Mouse (Mus musculus): Measurements from ENCODE around the gene Chgb. TPM values are rescaled to one million over a fixed set of nuclear protein-coding genes. Genes with fewer than 3 reads are reported as not detected.
A peak's percentile ranks its signal among the peaks of the same experiment; 100 is the strongest.

Gene Chgb
- polyA plus RNA-seq, 1 experiment, result 234 TPM

DNA sequence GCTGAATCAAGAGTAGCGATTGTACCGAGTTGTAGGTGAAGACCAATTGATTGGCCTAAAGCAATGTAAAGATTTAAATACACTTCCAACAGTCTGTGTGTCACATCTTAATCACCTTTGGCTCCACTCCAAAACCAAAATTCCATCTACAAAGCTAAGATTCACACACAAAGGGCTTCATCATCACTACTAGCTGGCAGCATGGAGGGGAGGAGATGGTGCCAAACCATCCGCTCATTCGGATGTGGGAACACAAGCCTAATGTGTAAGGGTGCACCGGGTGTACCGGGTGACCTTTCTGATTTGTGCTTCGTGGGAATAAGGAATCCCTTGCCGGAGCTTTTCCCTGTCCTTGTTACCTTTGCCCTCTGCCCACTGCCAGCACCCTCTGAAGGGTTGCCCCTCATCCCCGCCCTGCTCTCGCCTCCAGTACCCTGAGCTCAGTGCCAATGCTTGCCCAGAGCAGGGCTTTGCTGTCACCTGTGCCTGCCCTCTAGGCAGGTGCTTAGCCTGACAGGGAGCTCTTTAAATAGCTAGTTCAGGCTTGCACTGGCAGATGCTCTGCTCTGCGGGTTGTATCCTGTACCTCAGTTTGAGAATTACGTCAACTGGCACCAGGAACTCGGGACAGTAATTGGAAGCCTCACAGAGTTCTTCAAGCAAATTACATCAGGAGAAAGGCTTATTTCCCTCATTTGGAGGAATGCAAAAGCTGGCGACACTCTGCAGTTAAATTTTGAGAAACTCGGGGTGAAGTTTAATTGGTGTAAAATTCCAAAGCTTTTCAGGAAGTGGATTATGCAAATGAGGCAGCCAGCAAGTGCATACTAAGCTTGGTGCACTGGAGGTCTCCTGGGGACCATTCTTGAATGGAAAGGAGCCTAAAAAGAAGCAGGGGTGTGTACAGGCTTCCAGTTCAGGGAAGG is 29.7 kb upstream of the Chgb start:
- Histone ChIP-seq H3K4me3 (ENCODE audit: insufficient read depth, low read length) (no peak overlapping the region), H3K27ac (ENCODE audit: insufficient read depth, low read length) (peak overlapping the region; percentile 71)
- TF ChIP-seq POLR2A (IDR thresholded peaks at IDR 0.05; ENCODE audit: extremely low read depth, insufficient read depth, low read length) (no peak), CTCF (IDR thresholded peaks at IDR 0.05; ENCODE audit: extremely low read depth, insufficient read depth, low read length) (no peak)

DNA sequence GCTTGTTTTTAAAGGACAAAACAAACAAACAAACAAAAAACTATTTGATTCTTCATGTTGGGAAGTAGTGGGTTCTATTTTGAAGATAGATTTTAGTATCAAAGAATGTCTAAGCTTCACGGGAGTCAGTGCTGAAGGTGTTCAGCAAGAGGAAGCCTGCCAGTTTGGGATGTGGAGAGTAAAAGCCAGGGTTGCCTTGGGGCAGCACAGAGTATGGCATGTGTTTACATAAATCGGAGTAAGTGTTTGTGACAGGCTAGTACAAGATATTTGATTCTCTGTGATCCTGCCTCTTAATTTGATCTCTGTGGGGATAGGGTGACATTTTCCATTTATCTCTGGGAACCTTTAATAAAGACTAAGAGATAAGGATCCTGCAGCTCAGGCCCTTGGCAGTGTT is 28.7 kb upstream of the Chgb start:
- Histone ChIP-seq H3K27ac (ENCODE audit: insufficient read depth, low read length) (no peak overlapping the region), H3K4me1 (ENCODE audit: control insufficient read depth, insufficient read depth, low read length) (peaks cover 14% of the 10 kb centered on the region), H3K4me3 (ENCODE audit: insufficient read depth, low read length) (no peak overlapping the region)
- TF ChIP-seq POLR2A (IDR thresholded peaks at IDR 0.05; ENCODE audit: extremely low read depth, insufficient read depth, low read length) (no peak), CTCF (IDR thresholded peaks at IDR 0.05; ENCODE audit: extremely low read depth, insufficient read depth, low read length) (no peak)

More for the DNA sequence above, 29.7 kb upstream of the Chgb start:
- peaks cover 9% of the 10 kb centered on the region for H3K4me1 ChIP-seq (ENCODE audit: control insufficient read depth, insufficient read depth, low read length)

DNA sequence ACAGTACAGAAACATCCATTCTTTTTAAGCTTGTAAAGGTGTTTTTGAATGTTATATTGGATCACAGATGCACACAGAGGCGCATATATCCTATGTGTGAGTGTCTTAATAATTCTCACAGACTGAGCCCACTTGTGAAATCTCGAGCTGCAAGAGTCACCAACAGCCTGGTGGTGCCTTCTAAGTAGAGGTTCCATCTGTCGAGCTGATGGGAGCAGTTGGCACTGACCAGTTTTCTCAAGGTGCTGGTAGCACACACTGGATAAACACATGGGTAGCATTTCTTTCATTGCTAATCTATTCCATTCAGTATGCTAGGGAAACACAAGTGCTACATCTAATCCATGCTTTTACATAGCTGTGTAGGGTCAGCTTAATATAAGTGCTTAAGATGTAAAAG is 27.9 kb upstream of the Chgb start:
- Histone ChIP-seq H3K4me3 (ENCODE audit: insufficient read depth, low read length) (no peak overlapping the region), H3K27ac (ENCODE audit: insufficient read depth, low read length) (no peak overlapping the region), H3K4me1 (ENCODE audit: control insufficient read depth, insufficient read depth, low read length) (peaks cover 14% of the 10 kb centered on the region)
- no peak for TF ChIP-seq POLR2A (IDR thresholded peaks at IDR 0.05; ENCODE audit: extremely low read depth, insufficient read depth, low read length)
- no peak for TF ChIP-seq CTCF (IDR thresholded peaks at IDR 0.05; ENCODE audit: extremely low read depth, insufficient read depth, low read length)

DNA sequence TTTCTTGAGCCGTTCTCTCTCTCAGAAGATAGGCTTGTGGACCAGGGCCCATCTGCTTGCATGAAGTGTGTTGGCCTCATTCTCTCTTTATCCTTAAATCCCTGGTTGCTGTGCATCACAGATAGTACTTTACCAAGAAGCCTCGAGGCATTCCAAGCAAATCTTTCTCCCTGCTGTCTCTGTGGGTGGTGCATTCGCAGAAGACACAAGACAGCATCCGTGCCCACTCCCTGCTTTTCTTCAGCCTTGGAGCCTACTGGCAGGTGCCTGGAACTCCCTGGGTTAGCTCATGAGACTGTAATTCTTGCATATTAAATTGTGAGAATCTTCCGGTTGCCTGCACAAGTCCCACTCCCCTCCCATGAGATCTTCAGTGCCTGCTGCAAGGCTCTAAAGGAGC is 23.2 kb upstream of the Chgb start:
- H3K4me3 ChIP-seq (ENCODE audit: insufficient read depth, low read length), result no peak overlapping the region
- no peak overlapping the region for H3K27ac ChIP-seq (ENCODE audit: insufficient read depth, low read length)
- H3K4me1 ChIP-seq (ENCODE audit: control insufficient read depth, insufficient read depth, low read length), result peaks cover 8% of the 10 kb centered on the region
- TF ChIP-seq CTCF (IDR thresholded peaks at IDR 0.05; ENCODE audit: extremely low read depth, insufficient read depth, low read length) (no peak), POLR2A (IDR thresholded peaks at IDR 0.05; ENCODE audit: extremely low read depth, insufficient read depth, low read length) (0 out of 2 replicates have a peak, but pooled peaks have one; percentile 25)

DNA sequence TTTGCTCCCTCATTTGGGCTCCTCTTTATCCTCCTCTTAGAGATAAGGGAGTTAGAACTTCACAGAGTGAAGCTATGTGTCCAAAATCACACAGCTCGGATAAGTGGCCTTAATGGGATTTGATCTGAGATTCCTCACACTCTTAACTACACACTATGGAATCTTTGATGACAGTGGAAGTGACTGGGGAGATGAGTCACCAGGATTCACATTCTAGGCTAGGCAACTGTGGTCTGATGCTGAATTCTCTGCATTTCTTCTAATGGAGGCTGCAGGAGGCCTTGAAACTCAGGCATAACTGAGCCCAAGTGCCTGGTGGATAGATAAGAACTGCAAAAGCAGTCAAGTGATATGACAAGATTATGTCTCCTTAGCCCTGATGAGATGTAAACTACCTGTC is 10.3 kb upstream of the Chgb start:
- Histone ChIP-seq H3K4me1 (ENCODE audit: control insufficient read depth, insufficient read depth, low read length) (no peaks in the 10 kb centered on the region), H3K4me3 (ENCODE audit: insufficient read depth, low read length) (no peak overlapping the region), H3K27ac (ENCODE audit: insufficient read depth, low read length) (no peak overlapping the region)
- TF ChIP-seq CTCF (IDR thresholded peaks at IDR 0.05; ENCODE audit: extremely low read depth, insufficient read depth, low read length) (no peak), POLR2A (IDR thresholded peaks at IDR 0.05; ENCODE audit: extremely low read depth, insufficient read depth, low read length) (no peak)

DNA sequence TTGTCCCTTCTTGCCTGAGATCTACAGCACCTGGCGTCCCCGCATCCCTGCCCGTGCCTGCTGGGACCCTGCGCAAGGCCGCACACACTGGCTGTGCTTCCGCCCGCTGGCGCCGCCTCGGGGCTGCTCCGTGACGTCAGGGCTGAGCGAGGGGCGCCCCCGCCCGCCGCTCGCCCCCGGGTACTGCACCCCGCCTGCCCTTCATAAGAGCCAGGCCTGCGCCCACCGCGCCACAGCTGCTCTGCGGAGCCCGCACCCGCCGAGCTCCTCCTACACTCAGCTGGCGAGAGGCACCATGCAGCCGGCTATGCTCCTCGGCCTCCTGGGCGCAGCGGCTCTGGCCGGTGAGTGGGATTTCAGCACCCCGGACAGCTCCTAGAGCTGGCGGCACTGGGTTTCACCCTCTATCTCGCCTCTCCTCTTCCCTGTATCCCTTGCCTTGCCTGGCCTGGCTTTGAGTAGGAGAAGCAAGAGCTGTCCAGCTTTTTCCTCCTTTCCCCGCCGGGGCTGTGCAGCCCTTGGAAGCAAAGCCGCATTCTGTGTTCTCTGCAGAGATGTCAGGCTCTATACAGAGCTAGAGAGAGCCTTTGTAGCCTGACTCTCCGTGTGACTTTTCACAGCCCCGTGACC is 476 bp downstream of the Chgb start:
- Histone ChIP-seq H3K4me1 (ENCODE audit: control insufficient read depth, insufficient read depth, low read length) (no peaks in the 10 kb centered on the region; the same call in 1 of the 2 replicates), H3K27ac (ENCODE audit: insufficient read depth, low read length) (peak overlapping the region; percentile 94), H3K4me3 (ENCODE audit: insufficient read depth, low read length) (peak overlapping the region; percentile 84)
- TF ChIP-seq POLR2A (IDR thresholded peaks at IDR 0.05; ENCODE audit: extremely low read depth, insufficient read depth, low read length) (peak; percentile 55; the same call in 1 of the 2 replicates), CTCF (IDR thresholded peaks at IDR 0.05; ENCODE audit: extremely low read depth, insufficient read depth, low read length) (no peak)

DNA sequence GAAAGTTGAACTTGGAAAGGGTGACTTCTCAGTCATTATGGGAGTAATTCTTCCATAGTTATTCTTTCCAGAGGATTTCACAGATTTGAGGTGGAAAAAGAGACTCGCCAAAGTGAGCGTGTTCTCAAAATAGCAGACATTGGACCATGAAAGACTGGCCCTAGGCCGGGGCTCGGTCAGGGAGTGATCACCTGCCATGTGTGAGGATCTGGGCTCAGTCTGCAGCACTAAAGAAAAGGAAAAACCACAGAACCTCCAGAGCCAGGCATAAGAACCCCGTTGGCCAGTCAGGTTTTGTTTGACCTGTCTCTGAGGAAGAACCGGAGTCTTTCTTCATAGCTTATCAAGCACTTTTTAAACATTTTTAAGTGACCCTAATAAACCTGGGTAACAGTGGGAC is 3.0 kb downstream of the Chgb start:
- H3K4me3 ChIP-seq (ENCODE audit: insufficient read depth, low read length), result peak overlapping the region; percentile 52
- TF ChIP-seq POLR2A (IDR thresholded peaks at IDR 0.05; ENCODE audit: extremely low read depth, insufficient read depth, low read length) (no peak), CTCF (IDR thresholded peaks at IDR 0.05; ENCODE audit: extremely low read depth, insufficient read depth, low read length) (no peak)
- no peaks in the 10 kb centered on the region; the same call in 1 of the 2 replicates for H3K4me1 ChIP-seq (ENCODE audit: control insufficient read depth, insufficient read depth, low read length)
- H3K27ac ChIP-seq (ENCODE audit: insufficient read depth, low read length), result no peak overlapping the region

DNA sequence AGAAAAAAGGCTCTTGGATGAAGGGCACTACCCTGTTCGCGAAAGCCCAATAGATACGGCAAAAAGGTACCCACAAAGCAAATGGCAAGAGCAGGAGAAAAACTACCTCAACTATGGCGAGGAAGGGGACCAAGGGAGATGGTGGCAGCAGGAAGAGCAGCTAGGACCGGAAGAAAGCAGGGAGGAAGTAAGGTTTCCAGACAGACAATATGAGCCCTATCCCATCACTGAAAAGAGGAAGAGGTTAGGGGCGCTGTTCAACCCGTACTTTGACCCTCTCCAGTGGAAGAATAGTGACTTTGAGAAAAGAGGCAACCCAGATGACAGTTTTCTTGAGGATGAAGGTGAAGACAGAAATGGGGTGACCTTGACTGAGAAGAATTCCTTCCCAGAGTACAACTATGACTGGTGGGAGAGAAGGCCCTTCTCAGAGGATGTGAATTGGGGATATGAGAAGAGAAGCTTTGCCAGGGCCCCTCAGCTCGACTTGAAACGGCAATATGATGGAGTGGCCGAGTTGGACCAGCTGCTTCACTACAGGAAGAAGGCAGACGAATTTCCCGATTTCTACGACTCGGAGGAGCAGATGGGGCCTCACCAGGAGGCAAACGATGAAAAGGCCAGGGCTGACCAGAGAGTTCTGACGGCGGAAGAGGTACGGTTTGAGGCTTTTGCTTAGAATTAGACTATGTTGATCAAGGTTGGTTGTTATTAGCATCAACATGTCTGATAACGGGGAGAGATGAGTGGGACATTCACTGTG is 12.5 kb downstream of the Chgb start:
- TF ChIP-seq POLR2A (IDR thresholded peaks at IDR 0.05; ENCODE audit: extremely low read depth, insufficient read depth, low read length) (no peak), CTCF (IDR thresholded peaks at IDR 0.05; ENCODE audit: extremely low read depth, insufficient read depth, low read length) (no peak)
- H3K4me3 ChIP-seq (ENCODE audit: insufficient read depth, low read length), result no peak overlapping the region
- H3K27ac ChIP-seq (ENCODE audit: insufficient read depth, low read length), result no peak overlapping the region
- H3K4me1 ChIP-seq (ENCODE audit: control insufficient read depth, insufficient read depth, low read length), result no peaks in the 10 kb centered on the region

DNA sequence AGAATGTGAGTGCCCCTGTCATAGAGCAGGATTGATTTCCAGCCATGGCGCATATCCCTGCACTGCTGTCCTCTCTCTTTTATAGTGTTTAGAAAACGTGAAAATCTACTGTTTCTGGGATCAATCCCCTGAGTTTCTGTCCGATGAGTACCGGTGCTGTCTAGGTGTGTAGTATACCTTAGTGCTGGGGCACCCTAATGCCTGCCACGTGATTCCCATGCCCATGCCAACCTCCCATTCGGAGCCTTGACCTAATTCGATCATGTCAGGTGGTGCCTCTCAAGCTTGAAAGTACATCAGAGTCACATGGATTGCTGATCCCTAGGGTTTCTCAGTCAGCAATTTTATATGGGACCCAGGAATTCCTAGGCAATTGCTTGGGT is 13.1 kb downstream of the Chgb start:
- no peaks in the 10 kb centered on the region for H3K4me1 ChIP-seq (ENCODE audit: control insufficient read depth, insufficient read depth, low read length)
- TF ChIP-seq CTCF (IDR thresholded peaks at IDR 0.05; ENCODE audit: extremely low read depth, insufficient read depth, low read length), result no peak
- TF ChIP-seq POLR2A (IDR thresholded peaks at IDR 0.05; ENCODE audit: extremely low read depth, insufficient read depth, low read length), result no peak
- H3K27ac ChIP-seq (ENCODE audit: insufficient read depth, low read length), result no peak overlapping the region
- no peak overlapping the region for H3K4me3 ChIP-seq (ENCODE audit: insufficient read depth, low read length)
